Mouse (Mus musculus) urinary bladder, adult 2 months (tissue): ENCODE results near the gene Hmcn2. TPM values are rescaled to one million over a fixed set of nuclear protein-coding genes. Genes with fewer than 3 reads are reported as not detected.

ENCODE experiments used
- DNase-seq: peaks from one replicate; pipeline ENCODE4 v3.0.0; 2022; ENCODE audit warnings: low spot score
- polyA plus RNA-seq: library from polyadenylated mRNA; depleted of rRNA; stranded (reverse); fragments of >200 nt; gene quantifications from 2 replicates; pipeline ENCODE4 v1.2.3, GENCODE M21; 2012

Hmcn2 gene
- polyA plus RNA-seq, 1 experiment, result 45.4 TPM

GRCm38 (mm10) chr2:31304801-31305665, 9.2 kb upstream of the Hmcn2 start:
- no peak for DNase-seq

- no peak for DNase-seq
Measured at GRCm38 (mm10) chr2:31305684-31306083, 8.5 kb upstream of the Hmcn2 start.

- no peak for DNase-seq
Measured at GRCm38 (mm10) chr2:31308257-31308656, 6.0 kb upstream of the Hmcn2 start.

- no peak for DNase-seq
Measured at GRCm38 (mm10) chr2:31309549-31309948, 4.7 kb upstream of the Hmcn2 start.

GRCm38 (mm10) chr2:31318162-31318561, 3.9 kb downstream of the Hmcn2 start:
- DNase-seq, result no peak

- no peak for DNase-seq
Measured at GRCm38 (mm10) chr2:31319200-31319599, 5.0 kb downstream of the Hmcn2 start.

GRCm38 (mm10) chr2:31327186-31327585, 13.0 kb downstream of the Hmcn2 start:
- DNase-seq, result no peak

GRCm38 (mm10) chr2:31337706-31338330, 23.6 kb downstream of the Hmcn2 start:
- no peak for DNase-seq

GRCm38 (mm10) chr2:31339826-31340225, 25.6 kb downstream of the Hmcn2 start:
- no peak for DNase-seq

GRCm38 (mm10) chr2:31341726-31342535, 27.7 kb downstream of the Hmcn2 start:
- DNase-seq, result no peak

- no peak for DNase-seq
Measured at GRCm38 (mm10) chr2:31346096-31346495, 31.9 kb downstream of the Hmcn2 start.

- DNase-seq, result no peak
Measured at GRCm38 (mm10) chr2:31348373-31348772, 34.2 kb downstream of the Hmcn2 start.

GRCm38 (mm10) chr2:31348850-31349249, 34.6 kb downstream of the Hmcn2 start:
- no peak for DNase-seq

GRCm38 (mm10) chr2:31356771-31357170, 42.6 kb downstream of the Hmcn2 start:
- no peak for DNase-seq

GRCm38 (mm10) chr2:31359316-31359715, 45.1 kb downstream of the Hmcn2 start:
- no peak for DNase-seq

GRCm38 (mm10) chr2:31367186-31367585, 53.0 kb downstream of the Hmcn2 start:
- no peak for DNase-seq

GRCm38 (mm10) chr2:31371396-31371795, 57.2 kb downstream of the Hmcn2 start:
- no peak for DNase-seq

- DNase-seq, result no peak
Measured at GRCm38 (mm10) chr2:31372186-31372585, 58.0 kb downstream of the Hmcn2 start.

GRCm38 (mm10) chr2:31374415-31374814, 60.2 kb downstream of the Hmcn2 start:
- no peak for DNase-seq

GRCm38 (mm10) chr2:31376057-31376456, 61.8 kb downstream of the Hmcn2 start:
- no peak for DNase-seq

- no peak for DNase-seq
Measured at GRCm38 (mm10) chr2:31377481-31377880, 63.3 kb downstream of the Hmcn2 start.

- no peak for DNase-seq
Measured at GRCm38 (mm10) chr2:31381292-31381846, 67.2 kb downstream of the Hmcn2 start.
